Mouse (Mus musculus) erythroblast, embryonic 14.5 days (primary cell): ENCODE measurements around the gene Ccr1l1. TPM values are rescaled to one million over a fixed set of nuclear protein-coding genes. Genes with fewer than 3 reads are reported as not detected.
"Not testable (repeated sequence)": the region's sequence is repeated elsewhere in the genome, so short reads cannot be mapped to it uniquely, and the experiment has no call there.

Experiments used
- H3K27me3 ChIP-seq: 2 replicates; pipeline ENCODE4 v1.6.1; 2012; ENCODE audit warnings: inconsistent platforms; ENCODE audit not compliant: control insufficient read depth
- H3K36me3 ChIP-seq: 2 replicates; pipeline ENCODE4 v1.6.1; 2012; ENCODE audit warnings: mild to moderate bottlenecking, inconsistent platforms; ENCODE audit not compliant: control insufficient read depth
- H3K4me1 ChIP-seq: 2 replicates; pipeline ENCODE4 v1.6.1; 2012; ENCODE audit warnings: inconsistent platforms; ENCODE audit not compliant: control insufficient read depth
- H3K4me3 ChIP-seq: replicated peaks from 2 replicates; pipeline ENCODE3; 2012; ENCODE audit warnings: moderate library complexity, mild to moderate bottlenecking, inconsistent platforms
- H3K9me3 ChIP-seq: 2 replicates; pipeline ENCODE4 v1.6.1; 2012; ENCODE audit warnings: low read length, inconsistent platforms, mixed read lengths; ENCODE audit not compliant: control insufficient read depth
- GATA1 ChIP-seq: IDR thresholded peaks from 2 replicates; pipeline ENCODE4 v1.6.1; 2012; ENCODE audit warnings: low read length, inconsistent platforms, mixed read lengths
- TAL1 ChIP-seq: IDR thresholded peaks from 3 replicates; pipeline ENCODE4 v1.6.1; 2012; ENCODE audit warnings: low read length, inconsistent platforms, mixed read lengths
- polyA plus RNA-seq: library from polyadenylated mRNA; stranded (reverse); fragments of >175 nt; gene quantifications from 2 replicates; pipeline ENCODE4 v1.2.3, GENCODE M21; 2012

Ccr1l1 gene
- polyA plus RNA-seq, 1 experiment: not detected

- peaks cover 28% of the 10 kb centered on the region for H3K4me1 ChIP-seq
- H3K36me3 ChIP-seq: no peaks in the 10 kb centered on the region
- no peak overlapping the region for H3K4me3 ChIP-seq
- H3K9me3 ChIP-seq: no peaks in the 10 kb centered on the region
- H3K27me3 ChIP-seq: no peaks in the 10 kb centered on the region
- TF ChIP-seq GATA1 (no peak), TAL1 (no peak)
Measured at GRCm38 (mm10) chr9:123989671-123990070, 11.5 kb upstream of the Ccr1l1 start.

DNA sequence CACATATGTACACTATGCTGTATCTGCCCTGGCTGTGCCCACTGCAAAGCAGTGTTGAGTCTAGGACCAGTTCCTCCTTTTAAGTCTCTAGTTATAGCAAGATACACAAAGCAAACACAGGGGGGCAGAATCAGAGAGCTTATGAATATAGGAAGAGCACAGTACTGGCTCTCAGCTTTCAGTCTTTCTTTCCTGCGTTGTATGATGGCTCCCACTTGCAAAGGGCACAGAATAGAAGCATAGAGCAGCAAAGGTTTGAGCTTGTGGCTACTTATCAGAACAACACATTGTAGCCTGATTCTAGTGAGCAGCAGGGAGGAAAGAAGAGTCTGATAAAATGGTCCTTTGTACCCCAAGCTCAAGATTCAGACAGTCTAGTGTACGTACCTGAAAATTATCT lies 8.0 kb upstream of the Ccr1l1 start:
- Histone ChIP-seq H3K36me3 (no peaks in the 10 kb centered on the region), H3K4me3 (no peak overlapping the region), H3K4me1 (peaks cover 42% of the 10 kb centered on the region)

DNA sequence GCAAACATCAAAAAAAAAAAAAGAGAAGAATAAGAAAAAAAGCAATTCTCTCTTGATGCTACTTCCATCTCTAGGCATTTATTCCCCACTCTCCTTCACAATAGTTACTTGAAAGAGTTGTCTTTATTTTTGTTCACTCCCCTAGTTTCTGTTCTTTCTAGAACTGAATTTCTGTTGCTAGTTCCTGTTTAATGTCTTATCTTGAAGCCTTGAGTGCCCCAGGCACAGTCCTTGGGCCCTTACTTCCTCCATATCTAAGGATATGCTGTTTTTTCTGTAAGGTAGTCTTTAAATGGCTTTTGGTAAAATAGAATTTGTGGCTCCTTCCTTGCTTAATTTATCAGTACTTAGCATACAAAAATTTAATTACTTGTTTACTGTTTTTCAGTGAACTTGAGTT lies 6.7 kb upstream of the Ccr1l1 start:
- Histone ChIP-seq H3K9me3 (no peaks in the 10 kb centered on the region), H3K4me1 (peaks cover 44% of the 10 kb centered on the region), H3K27me3 (no peaks in the 10 kb centered on the region), H3K36me3 (no peaks in the 10 kb centered on the region), H3K4me3 (no peak overlapping the region)
- TF ChIP-seq TAL1: no peak
- no peak for TF ChIP-seq GATA1

More for the DNA sequence above, 8.0 kb upstream of the Ccr1l1 start:
- Histone ChIP-seq H3K27me3 (no peaks in the 10 kb centered on the region), H3K9me3 (no peaks in the 10 kb centered on the region)
- TF ChIP-seq TAL1 (no peak), GATA1 (no peak)

- Histone ChIP-seq H3K4me1 (peaks cover 44% of the 10 kb centered on the region), H3K36me3 (no peaks in the 10 kb centered on the region), H3K4me3 (no peak overlapping the region), H3K27me3 (no peaks in the 10 kb centered on the region), H3K9me3 (no peaks in the 10 kb centered on the region)
- TF ChIP-seq TAL1: no peak
- no peak for TF ChIP-seq GATA1
Measured at GRCm38 (mm10) chr9:123982720-123983119, 4.5 kb upstream of the Ccr1l1 start.

- Histone ChIP-seq H3K4me3 (no peak overlapping the region), H3K4me1 (peaks cover 45% of the 10 kb centered on the region), H3K9me3 (no peaks in the 10 kb centered on the region), H3K27me3 (no peaks in the 10 kb centered on the region), H3K36me3 (no peaks in the 10 kb centered on the region)
- TF ChIP-seq TAL1 (no peak), GATA1 (no peak)
Measured at GRCm38 (mm10) chr9:123981909-123982308, 3.7 kb upstream of the Ccr1l1 start.

DNA sequence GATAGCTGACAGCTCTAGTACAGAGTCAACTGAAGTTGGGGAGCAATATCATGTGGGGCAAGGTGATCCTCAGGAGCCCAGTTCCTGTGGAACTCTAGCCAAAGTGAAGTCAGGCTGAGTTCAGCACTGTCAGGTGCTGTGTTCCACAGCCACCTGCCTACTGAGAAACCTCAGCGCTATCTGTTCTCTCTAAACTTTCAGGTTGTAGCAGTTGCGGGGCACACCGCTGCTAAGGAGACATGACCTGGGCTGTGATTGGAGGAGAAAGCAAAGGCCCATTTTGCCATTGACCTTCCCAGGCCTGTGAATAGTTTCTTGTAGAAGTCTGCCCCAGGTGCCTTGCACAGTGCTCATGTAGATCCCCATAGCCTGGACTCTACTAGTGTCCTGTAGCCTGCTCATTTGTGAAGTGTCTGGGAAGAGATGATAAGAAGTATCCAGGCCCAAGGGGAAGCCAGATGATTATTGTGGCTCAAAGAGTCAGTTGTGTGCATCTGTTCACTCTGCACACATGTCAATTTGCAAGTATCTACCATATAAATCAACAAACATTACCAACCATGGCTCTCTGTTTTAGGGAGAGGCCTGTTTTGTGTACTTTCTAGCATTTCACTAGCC lies 2.8 kb upstream of the Ccr1l1 start:
- not testable (repeated sequence) for H3K4me3 ChIP-seq
- peaks cover 38% of the 10 kb centered on the region for H3K4me1 ChIP-seq

DNA sequence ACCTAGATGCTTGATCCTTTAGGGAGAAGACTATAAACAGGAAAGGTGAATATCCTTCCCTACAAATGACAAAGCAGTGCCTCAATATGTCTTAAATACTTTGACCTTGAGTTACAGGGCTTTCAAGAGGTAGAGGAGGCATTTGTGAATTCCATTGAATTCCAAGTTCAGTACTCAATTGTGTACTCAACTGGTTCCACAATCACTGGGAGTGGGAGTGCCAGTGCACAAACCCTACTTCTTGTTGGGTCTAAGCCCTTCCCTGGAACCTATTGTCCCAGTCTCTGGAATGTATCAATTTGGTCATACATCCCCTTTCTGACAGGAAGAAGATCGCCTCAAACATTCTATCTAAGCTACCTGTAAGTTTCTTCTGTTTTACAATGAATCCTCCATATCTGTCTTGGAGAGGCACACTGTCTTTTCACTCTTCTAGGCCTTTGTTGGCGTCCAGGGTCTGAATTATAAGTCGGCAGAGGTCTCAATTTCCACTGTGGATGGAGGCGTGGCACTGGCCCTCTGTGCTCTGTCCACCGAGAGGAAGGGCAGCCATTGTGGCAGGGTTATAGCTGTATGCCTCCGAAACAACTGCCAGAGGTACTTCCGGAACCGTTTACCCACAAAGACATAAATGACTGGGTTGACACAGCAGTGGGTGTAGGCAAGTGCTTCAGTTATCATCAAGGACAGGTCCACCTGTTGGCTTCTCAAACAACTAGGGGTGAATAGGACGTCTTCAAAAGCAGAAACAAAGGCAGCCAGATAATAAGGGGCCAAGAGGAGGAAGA lies 1.1 kb downstream of the Ccr1l1 start:
- H3K4me1 ChIP-seq: peaks cover 11% of the 10 kb centered on the region
- H3K9me3 ChIP-seq: no peaks in the 10 kb centered on the region
- no peak for TF ChIP-seq GATA1
- TF ChIP-seq TAL1: no peak
- no peaks in the 10 kb centered on the region for H3K27me3 ChIP-seq
- H3K4me3 ChIP-seq: no peak overlapping the region
- no peaks in the 10 kb centered on the region for H3K36me3 ChIP-seq

More for the DNA sequence above, 2.8 kb upstream of the Ccr1l1 start:
- not testable (repeated sequence) for H3K27me3 ChIP-seq, H3K9me3 ChIP-seq, H3K36me3 ChIP-seq

GRCm38 (mm10) chr9:123975630-123976029 lies 2.6 kb downstream of the Ccr1l1 start:
- TF ChIP-seq GATA1 (no peak), TAL1 (no peak)
- Histone ChIP-seq H3K27me3 (no peaks in the 10 kb centered on the region), H3K9me3 (no peaks in the 10 kb centered on the region), H3K4me1 (0 out of 2 replicates have a peak, but pooled peaks cover 2% of the 10 kb centered on the region), H3K4me3 (no peak overlapping the region), H3K36me3 (no peaks in the 10 kb centered on the region)

DNA sequence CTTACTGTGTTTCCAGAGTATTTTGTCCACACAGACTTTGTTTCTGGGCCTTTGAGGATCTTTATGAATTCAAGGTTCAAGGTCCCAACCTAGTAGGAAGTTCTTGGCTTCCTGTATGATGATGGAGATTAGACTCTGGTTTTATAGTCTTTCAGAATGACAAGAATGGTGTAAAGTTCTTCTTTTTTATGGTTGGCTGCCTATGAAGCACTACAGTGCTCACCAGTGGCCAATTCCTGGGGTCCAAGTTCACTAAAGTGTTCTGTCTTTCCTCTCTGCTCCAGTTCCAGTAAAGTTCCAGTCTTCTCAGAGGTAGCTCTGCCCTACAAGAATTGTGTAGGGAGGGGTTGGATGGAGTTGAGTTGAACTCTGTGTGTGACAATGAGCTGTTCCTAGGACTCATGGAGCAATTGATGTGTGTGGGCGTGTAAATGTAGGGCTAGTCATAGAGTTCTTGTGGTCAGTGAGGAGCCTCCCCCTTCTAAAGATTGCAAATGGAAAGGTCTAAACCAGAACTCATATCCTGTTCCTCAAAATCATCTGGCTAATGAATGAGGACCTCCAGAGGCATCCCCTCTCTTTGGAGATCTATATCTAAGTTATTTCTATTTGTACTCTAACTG lies 9.8 kb downstream of the Ccr1l1 start, which contains the start of gene Ccr1:
TSS of gene Ccr1 (minus strand) at position 403 of the 623 bp plus-strand sequence.
- H3K36me3 ChIP-seq: no peaks in the 10 kb centered on the region
- peaks cover 13% of the 10 kb centered on the region for H3K4me1 ChIP-seq
- H3K9me3 ChIP-seq: no peaks in the 10 kb centered on the region
- H3K4me3 ChIP-seq: no peak within 1 kb of the TSS
- H3K27me3 ChIP-seq: no peaks in the 10 kb centered on the region
- no peak for TF ChIP-seq TAL1
- TF ChIP-seq GATA1: no peak

- H3K4me1 ChIP-seq: peaks cover 13% of the 10 kb centered on the region
- H3K9me3 ChIP-seq, H3K27me3 ChIP-seq, H3K4me3 ChIP-seq, H3K36me3 ChIP-seq: not testable (repeated sequence)
Measured at GRCm38 (mm10) chr9:123966858-123967495, 11.2 kb downstream of the Ccr1l1 start.
